Mouse (Mus musculus): ENCODE results near the gene Rrm2. TPM values are rescaled to one million over a fixed set of nuclear protein-coding genes. Genes with fewer than 3 reads are reported as not detected.
"Not testable (repeated sequence)": the region's sequence is repeated elsewhere in the genome, so short reads cannot be mapped to it uniquely, and the experiment has no call there.

Gene Rrm2
- polyA plus RNA-seq, 1 experiment: 40.1 TPM

DNA sequence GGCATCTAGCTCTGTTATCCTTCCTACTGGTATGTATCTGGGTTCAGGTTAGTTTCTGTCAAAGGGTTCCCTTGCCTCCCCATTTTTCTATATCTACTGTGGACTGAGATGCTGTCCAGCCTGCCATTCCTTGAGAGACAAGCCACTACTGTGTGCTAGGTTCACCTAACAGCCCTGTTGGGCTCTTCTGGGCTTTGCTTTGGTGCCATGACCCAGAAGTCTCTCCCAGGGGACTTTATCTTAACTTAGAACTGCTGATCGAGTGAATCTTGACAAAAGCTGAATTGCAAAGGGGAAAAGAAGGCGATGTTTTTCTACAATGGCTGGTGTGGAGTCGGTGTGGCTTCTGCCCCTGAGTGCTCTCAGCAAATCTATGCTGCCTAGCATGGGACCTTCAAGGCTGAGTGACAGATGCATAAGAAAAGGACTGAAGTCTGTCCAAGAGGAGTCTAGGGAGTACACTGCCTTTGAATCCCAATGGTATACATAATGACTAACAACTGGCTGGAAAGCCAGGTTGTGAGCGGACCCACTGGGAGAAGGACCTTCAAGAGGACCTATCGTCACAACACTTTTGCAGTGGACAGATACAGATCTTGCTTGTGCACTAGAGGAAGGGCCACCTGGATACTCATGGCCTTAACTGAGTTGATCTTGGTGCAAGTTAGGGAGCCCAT, 6.7 kb downstream of the Rrm2 start:
- Histone ChIP-seq H3K9me3 (no peaks in the 10 kb centered on the region), H3K4me3 (replicated peaks) (no peak overlapping the region), H3K27me3 (replicated peaks) (no peaks in the 10 kb centered on the region), H3K4me1 (peaks cover 28% of the 10 kb centered on the region), H3K36me3 (replicated peaks; ENCODE audit: low read length) (peaks cover 45% of the 10 kb centered on the region)
- TF ChIP-seq GATA1 (IDR thresholded peaks at IDR 0.05; ENCODE audit: borderline replicate concordance, low read length): no peak

GRCm38 (mm10) chr12:24715268-24715896, 7.3 kb downstream of the Rrm2 start:
- TF ChIP-seq FLI1 (IDR thresholded peaks at IDR 0.05; ENCODE audit: low read length) (no peak), GATA1 (IDR thresholded peaks at IDR 0.05; ENCODE audit: borderline replicate concordance, low read length) (no peak)
- no peaks in the 10 kb centered on the region for H3K9me3 ChIP-seq
- H3K27me3 ChIP-seq (replicated peaks): no peaks in the 10 kb centered on the region
- H3K4me3 ChIP-seq (replicated peaks): no peak overlapping the region
- peaks cover 21% of the 10 kb centered on the region for H3K4me1 ChIP-seq
- peaks cover 45% of the 10 kb centered on the region for H3K36me3 ChIP-seq (replicated peaks; ENCODE audit: low read length)

- Histone ChIP-seq H3K9me3 (no peaks in the 10 kb centered on the region), H3K36me3 (replicated peaks; ENCODE audit: low read length) (peaks cover 34% of the 10 kb centered on the region), H3K4me1 (peaks cover 11% of the 10 kb centered on the region), H3K27me3 (replicated peaks) (no peaks in the 10 kb centered on the region), H3K4me3 (replicated peaks) (no peak overlapping the region)
- no peak for TF ChIP-seq FLI1 (IDR thresholded peaks at IDR 0.05; ENCODE audit: low read length)
- TF ChIP-seq GATA1 (IDR thresholded peaks at IDR 0.05; ENCODE audit: borderline replicate concordance, low read length): no peak
Measured at GRCm38 (mm10) chr12:24716721-24717301, 8.8 kb downstream of the Rrm2 start.

DNA sequence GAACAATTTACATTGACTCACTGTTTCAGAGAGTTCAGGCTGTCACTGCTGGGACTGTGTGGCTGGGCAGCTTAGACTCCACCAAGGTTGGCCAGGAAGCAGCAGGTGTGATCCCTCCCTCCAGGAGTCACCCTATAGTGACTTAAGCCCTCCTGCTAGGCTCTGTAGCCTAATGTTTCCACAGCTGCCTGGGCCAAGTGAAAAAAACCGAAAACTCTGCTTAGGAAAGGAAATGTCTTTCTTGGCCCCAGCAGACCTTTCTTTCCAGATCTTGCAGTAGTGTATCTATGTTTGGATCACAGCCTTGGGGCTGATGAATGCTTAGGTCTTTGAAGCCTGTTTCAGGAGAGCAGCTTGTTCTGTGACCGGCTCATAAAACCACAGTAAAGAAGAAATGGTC, 15.4 kb downstream of the Rrm2 start:
- Histone ChIP-seq H3K4me1 (peaks cover 20% of the 10 kb centered on the region), H3K9me3 (no peaks in the 10 kb centered on the region), H3K4me3 (replicated peaks) (no peak overlapping the region), H3K27me3 (replicated peaks) (peaks cover 2% of the 10 kb centered on the region), H3K36me3 (replicated peaks; ENCODE audit: low read length) (no peaks in the 10 kb centered on the region)
- TF ChIP-seq GATA1 (IDR thresholded peaks at IDR 0.05; ENCODE audit: borderline replicate concordance, low read length): no peak
- no peak for TF ChIP-seq FLI1 (IDR thresholded peaks at IDR 0.05; ENCODE audit: low read length)

- Histone ChIP-seq H3K27me3 (replicated peaks) (peaks cover 2% of the 10 kb centered on the region), H3K36me3 (replicated peaks; ENCODE audit: low read length) (no peaks in the 10 kb centered on the region), H3K4me3 (replicated peaks) (no peak overlapping the region), H3K4me1 (peaks cover 20% of the 10 kb centered on the region), H3K9me3 (no peaks in the 10 kb centered on the region)
- TF ChIP-seq FLI1 (IDR thresholded peaks at IDR 0.05; ENCODE audit: low read length): no peak
- no peak for TF ChIP-seq GATA1 (IDR thresholded peaks at IDR 0.05; ENCODE audit: borderline replicate concordance, low read length)
Measured at GRCm38 (mm10) chr12:24723859-24724258, 15.8 kb downstream of the Rrm2 start.

DNA sequence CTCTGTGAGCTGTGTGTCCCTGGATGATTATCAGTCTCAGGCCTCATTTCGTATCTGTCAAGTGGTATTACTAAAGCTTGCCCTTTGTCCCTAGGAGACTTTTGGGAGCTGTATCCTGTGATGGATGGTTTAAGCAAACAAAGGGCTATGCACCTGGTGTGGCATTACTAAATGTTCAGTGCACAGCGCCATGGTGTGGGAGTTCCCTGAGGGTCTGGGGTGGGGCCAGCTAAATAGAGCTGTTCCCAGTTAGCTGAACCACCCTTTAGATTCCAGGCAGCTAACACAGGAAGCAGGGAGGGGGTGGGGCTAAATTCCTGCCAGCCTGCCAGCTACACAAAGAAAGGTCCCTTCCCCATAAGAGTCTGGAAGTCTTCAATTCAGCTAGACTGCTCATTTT, 16.3 kb downstream of the Rrm2 start:
- H3K27me3 ChIP-seq (replicated peaks): peaks cover 2% of the 10 kb centered on the region

DNA sequence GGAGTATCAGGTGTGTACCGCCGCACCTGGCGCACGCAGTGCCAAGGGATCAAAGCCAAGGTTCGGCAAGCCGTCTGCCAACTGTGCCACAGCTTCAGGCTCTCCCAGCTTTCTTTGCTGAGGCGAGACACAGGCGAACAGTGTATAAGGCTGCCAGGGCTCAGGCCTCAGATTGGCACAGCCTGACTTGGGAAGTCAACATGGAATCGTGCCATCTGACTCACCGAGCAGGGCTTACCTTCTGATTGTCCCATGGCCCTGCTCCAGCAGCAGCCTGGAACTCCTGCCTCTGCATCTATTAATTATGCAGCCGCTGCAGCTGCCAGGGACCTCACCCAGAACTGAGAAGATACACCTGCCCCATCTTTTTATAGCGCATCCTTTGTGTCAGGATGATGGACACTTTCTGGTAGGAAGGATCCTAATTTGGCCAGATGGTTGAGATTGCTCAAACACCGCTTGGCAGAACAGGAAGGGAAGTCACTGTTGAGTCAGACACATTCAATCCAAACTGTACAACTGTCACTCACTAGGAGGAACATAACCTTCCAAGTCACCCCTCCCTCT, 26.9 kb downstream of the Rrm2 start:
- no peaks in the 10 kb centered on the region for H3K9me3 ChIP-seq
- H3K4me3 ChIP-seq (replicated peaks): no peak overlapping the region
- H3K4me1 ChIP-seq: peaks cover 21% of the 10 kb centered on the region
- H3K36me3 ChIP-seq (replicated peaks; ENCODE audit: low read length): no peaks in the 10 kb centered on the region
- TF ChIP-seq FLI1 (IDR thresholded peaks at IDR 0.05; ENCODE audit: low read length) (no peak), GATA1 (IDR thresholded peaks at IDR 0.05; ENCODE audit: borderline replicate concordance, low read length) (no peak)
- H3K27me3 ChIP-seq (replicated peaks): peaks cover 13% of the 10 kb centered on the region

More for the DNA sequence above, 16.3 kb downstream of the Rrm2 start:
- Histone ChIP-seq H3K4me1 (peaks cover 20% of the 10 kb centered on the region), H3K4me3 (replicated peaks) (no peak overlapping the region), H3K9me3 (no peaks in the 10 kb centered on the region), H3K36me3 (replicated peaks; ENCODE audit: low read length) (no peaks in the 10 kb centered on the region)
- TF ChIP-seq GATA1 (IDR thresholded peaks at IDR 0.05; ENCODE audit: borderline replicate concordance, low read length): no peak
- TF ChIP-seq FLI1 (IDR thresholded peaks at IDR 0.05; ENCODE audit: low read length): no peak

DNA sequence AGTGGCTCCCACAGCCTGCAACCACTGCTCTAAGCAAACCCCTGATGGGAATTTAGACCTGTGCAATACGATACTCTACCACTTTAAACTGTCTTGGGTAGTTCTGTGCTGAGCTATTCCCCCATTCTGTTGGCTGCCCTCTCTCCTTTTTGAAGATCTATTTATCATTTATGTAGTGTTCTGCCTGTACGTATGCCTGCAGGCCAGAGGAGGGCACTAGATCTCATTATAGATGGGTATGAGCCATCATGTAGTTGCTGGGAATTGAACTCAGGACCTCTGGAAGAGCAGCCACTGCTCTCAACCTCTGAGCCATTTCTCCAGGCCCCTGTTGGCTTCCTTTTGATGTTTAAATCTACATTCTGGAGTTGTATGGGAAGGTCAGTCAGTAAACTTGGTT, 28.9 kb downstream of the Rrm2 start:
- Histone ChIP-seq H3K9me3 (no peaks in the 10 kb centered on the region), H3K36me3 (replicated peaks; ENCODE audit: low read length) (no peaks in the 10 kb centered on the region), H3K27me3 (replicated peaks) (peaks cover 16% of the 10 kb centered on the region), H3K4me3 (replicated peaks) (no peak overlapping the region), H3K4me1 (peaks cover 22% of the 10 kb centered on the region)
- TF ChIP-seq GATA1 (IDR thresholded peaks at IDR 0.05; ENCODE audit: borderline replicate concordance, low read length) (no peak), FLI1 (IDR thresholded peaks at IDR 0.05; ENCODE audit: low read length) (no peak)

- TF ChIP-seq GATA1 (IDR thresholded peaks at IDR 0.05; ENCODE audit: borderline replicate concordance, low read length) (no peak), FLI1 (IDR thresholded peaks at IDR 0.05; ENCODE audit: low read length) (no peak)
- H3K27me3 ChIP-seq (replicated peaks): peaks cover 13% of the 10 kb centered on the region
- peaks cover 28% of the 10 kb centered on the region for H3K4me1 ChIP-seq
- no peaks in the 10 kb centered on the region for H3K36me3 ChIP-seq (replicated peaks; ENCODE audit: low read length)
- no peaks in the 10 kb centered on the region for H3K9me3 ChIP-seq
- H3K4me3 ChIP-seq (replicated peaks): no peak overlapping the region
Measured at GRCm38 (mm10) chr12:24739963-24740362, 31.9 kb downstream of the Rrm2 start.

DNA sequence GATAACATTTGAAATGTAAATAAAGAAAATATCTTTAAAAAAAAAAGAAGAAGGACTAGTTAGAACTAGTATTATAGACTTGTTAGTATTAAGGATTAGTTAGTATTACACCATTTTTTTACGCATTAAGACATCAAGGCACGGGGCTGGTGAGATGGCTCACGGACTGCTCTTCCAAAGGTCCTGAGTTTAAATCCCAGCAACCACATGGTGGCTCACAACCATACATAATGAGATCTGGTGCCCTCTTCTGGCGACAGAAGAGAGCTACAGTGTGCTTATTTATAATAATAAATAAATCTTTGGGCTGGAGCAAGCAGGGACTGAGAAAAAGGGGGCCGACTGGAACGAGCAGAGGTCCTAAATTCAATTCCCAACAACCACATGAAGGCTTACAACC, 33.5 kb downstream of the Rrm2 start:
- H3K4me1 ChIP-seq: peaks cover 23% of the 10 kb centered on the region
- peaks cover 12% of the 10 kb centered on the region for H3K27me3 ChIP-seq (replicated peaks)

More for the DNA sequence above, 33.5 kb downstream of the Rrm2 start:
- not testable (repeated sequence) for H3K9me3 ChIP-seq; H3K36me3 ChIP-seq (replicated peaks; ENCODE audit: low read length); H3K4me3 ChIP-seq (replicated peaks)
